Mouse (Mus musculus): ENCODE measurements around the gene Slc25a36. TPM values are rescaled to one million over a fixed set of nuclear protein-coding genes. Genes with fewer than 3 reads are reported as not detected.

Slc25a36 gene
- total RNA-seq (2021), result 10 to 100 TPM; 69.6 to 76.5 TPM

DNA sequence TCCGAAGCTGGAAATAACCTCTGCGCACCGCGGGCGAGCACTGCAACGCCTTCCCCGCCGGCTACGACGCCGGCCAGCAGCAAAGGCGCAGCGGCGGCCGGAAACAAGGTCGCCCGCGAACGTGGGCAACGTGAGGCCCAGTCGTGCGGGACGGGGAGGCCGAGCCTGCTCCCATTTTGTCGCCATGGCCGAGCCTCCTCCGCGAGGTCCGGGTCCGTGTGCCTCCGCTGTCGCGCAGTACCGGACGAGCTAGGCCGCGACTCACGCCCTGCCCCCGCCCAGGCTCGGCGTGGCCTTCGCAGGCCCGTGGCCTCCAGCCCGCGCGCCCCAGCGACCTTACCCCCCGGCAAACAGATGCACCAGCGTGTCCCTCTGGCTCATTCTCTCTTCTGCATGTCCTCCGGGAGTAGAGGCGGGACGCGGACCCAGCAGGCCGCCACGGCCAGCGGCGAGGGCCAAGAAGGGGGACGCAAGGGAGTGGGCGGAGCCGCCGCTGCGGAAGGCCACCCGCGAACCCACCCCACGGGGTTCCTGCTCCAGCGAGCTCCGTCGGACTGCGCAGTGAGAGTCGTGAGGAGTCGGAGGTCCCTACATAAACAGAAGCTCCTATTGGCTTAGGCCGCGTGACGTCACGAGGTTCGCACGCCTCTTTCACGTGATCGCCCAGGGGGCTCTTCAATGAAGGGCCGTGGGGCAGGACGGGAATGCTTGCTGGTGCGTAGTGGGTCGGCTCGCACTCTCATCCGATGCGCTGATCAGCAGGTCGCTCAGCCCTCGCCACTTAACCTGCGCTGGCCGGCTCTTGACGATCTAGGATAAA is at the start of gene Slc25a36:
Gene Slc25a36, minus strand, starts transcription at position 587 of the 820 bp plus-strand sequence.
- DNase-seq, result peak; percentile 96 to 97

DNA sequence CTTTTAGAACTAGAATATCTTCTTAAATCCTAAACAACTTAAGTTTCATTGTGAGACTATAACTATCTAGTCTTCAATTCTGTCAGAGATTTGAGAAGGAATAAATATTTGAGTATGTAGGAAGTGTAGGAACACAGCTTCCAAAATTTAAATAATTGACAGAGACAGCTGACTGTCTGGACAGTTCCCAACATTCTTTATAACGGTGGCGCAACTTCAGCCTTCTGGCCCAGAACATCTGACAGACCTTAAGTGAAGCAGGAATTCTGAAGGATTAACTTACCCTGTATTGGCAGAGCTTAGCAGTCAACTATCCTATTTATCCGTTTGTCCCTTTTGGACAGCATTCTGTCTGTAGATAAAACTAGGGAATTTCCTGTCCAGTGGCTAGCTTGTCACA is 47.5 kb upstream of the Slc25a36 start:
- DNase-seq, result no peak

DNA sequence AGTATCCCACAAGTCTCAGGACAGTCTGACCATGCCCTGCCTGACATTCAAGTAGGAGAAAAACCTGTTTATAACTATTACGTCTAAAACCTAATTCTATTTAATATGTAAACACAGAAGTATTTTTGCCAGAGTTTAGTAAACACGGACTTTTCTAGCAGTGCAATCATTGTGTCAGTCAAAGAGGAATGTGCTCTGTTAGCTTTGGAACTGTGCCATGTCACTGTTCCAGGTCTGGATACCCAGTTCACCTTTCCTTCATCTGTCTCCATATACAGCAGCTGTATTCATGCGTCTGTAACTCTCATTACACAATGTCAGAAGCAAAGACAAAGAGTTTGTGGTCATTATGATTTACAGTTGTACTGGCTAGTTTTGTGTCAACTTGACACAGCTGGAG is 45.0 kb upstream of the Slc25a36 start:
- no peak for DNase-seq

DNA sequence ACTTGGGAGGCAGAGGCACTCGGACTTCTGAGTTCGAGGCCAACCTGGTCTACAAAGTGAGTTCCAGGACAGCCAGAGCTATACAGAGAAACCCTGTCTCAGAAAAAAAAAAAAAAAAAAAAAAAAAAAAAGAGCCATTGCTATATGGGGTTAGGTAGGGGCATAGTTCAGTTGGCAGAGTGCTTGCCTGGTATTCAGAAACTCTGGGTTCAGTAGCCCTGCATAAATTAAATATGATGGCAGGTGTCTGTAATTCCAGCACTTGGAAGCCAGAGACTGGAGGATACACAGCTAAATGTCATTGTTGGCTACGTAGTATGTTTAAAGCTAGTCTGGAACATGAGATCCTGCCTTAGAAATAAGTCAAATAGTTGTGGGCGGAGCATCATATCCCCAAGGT is 44.0 kb upstream of the Slc25a36 start:
- DNase-seq, result no peak

DNA sequence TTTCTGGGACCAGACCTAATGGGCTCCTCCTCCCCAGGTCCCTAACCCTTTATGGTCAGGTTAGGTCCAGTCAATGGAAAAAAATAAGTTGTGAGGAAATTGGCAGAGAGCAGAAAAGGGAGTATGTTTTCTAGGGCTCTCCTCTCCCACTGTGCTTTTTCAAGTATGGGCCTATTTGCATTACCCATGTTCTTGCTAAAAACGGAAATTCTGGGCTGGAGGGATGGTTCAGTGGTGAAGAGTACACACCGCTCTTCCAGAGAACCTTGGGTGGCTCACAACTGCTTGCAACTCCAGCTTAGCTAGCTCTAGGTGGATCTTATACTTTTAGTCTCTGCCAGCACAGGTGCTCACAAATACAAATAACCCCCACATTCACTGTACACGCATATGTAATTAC is 42.0 kb upstream of the Slc25a36 start:
- DNase-seq, result no peak

DNA sequence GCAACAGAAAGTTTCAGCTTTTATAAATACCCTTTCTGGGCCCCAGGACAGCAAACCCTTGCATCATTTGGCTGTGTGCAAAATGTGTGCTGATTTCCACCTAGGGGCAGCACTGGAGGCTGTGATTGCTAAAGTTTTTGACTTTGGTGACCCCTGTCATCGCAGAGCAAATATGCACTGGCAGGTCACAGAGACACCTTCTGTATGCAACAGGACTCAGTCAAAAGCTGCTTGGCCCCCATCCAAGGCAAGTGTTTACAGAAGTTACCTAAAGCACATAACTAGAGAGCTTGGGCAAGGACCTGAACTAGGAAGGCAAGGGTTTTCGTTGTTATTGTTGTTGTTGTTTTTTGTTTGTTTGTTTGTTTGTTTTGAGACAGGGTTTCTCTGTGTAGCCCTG is 36.3 kb upstream of the Slc25a36 start:
- no peak for DNase-seq

DNA sequence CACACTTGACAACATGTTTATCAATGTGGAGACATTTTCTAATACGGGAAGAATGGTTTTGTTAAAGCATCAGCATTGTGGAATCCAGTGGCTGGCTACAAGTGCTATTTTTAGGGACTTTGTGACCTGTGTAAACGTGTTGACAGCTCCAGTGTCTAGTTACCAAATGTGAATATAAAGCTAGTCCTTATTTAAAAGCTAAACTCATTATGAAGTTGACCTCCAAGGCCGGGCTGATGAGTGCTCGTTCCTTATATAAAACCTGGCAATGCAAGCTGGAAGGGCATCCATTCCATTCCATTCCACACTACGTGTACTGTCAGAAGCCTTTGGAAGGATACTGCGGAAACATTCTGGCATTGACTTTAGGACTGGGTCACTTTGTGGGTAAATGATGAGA is 34.4 kb upstream of the Slc25a36 start:
- DNase-seq, result no peak

DNA sequence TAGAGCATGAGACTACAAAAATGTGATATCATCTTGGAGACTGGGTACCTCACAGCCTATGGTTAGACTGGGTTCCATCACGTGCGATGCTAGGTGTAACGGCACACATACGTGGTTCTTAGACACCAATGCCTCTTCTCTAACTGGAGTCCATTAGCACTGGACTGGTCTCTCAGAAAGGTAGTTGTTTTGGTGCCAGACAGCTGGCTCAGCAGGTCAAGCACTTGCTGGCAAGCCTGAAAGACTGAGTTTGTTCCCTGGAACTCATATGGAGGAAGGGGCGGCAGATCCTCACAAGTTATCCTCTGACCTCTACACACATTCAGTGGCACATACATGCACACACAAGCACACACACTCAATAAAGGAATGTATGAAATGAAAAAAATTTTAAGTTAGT is 32.5 kb upstream of the Slc25a36 start:
- DNase-seq, result no peak

DNA sequence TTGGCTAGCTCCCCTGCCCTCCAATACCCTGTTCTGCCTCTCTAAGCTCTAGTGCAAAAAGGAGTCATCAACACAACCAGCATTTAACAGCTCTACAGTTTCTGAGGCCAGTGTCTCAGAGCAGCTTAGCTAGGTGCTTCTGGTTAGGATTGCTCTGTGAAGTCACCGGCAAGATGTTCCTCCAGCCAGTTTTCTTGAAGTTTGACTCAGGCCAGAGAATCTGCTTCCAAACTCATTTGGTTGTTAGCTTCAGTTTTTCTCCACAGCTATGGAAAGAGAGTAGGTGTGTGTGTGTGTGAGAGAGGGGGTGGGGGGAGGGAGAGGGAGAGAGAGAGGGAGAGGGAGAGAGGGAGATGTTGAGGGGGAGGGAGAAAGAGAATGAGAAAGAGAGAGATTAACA is 31.6 kb upstream of the Slc25a36 start:
- no peak for DNase-seq

DNA sequence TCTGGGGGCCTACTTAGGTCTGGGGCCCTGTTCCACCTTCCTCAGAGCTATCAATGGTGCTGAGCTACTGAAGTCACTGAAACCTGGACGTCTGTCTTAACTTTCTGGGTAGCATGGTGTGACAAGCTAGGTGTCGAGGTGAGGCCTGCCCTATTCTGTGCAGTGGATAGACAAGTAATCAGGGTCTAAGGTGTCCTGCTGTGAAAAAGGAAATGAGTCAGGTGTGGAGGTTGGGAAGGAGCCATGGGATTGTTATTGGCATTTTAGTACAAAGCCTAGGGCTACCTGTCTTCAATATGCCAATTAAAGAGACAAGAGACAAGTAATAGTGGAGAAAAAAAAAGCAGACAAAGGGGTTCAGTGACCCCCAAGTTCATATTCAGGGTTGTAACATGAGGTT is 30.8 kb upstream of the Slc25a36 start:
- no peak for DNase-seq

DNA sequence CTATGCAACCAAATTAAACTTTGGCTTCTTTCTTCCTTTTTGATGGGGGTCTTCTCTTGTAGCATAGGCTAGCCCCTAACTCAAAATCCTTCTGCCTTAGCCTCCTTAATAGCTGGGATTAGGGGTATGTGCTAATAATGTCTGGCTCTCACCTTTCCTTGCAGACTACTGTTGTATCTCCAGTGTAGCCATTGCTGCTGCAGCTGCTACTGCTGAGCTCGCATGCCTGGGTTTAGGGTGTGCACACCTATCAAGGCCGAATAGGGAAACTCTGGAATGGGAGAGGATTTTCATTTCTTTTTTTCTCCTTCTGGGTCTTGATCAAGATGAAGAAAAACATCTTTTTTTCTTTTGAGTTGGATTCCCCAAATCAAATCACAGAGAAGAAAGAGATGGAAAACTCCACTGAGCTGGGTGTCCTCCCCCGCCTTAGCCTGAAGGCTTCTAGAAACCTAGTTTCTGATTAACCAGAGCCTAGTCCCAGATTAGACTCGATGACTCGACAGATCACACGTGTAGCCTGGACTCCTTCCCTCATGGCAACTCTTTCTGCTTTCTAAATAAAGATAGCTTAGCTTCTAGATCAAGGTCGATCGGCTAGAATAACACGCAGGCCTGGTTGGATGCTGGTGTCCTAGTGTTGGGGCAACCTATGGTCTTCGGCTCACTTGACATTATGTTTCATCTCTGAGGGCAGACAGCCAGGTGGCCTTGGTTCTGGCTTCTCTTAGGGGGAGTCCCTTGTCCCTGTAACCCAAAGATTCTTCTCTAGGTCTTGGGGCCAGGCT is 29.4 kb upstream of the Slc25a36 start:
- no peak for DNase-seq

DNA sequence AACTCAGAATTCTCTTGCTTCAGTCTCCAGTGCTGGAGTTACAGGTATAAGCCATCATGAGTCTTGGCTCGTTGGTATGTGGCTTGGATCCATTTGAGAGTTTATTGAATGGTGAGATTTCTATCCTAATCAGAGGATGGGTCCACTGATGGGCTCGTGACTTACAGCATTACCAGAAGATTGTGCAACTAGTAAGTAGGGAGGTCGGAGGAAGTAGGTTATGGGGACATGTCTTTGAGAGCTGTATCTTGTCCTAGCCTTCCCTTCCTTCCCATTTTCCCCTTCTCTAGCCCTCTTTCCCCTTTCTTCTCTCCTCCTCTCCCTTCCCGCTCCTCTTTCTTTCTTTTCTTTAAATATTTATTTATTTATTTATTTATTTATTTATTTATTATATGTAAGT is 26.7 kb upstream of the Slc25a36 start:
- no peak for DNase-seq

DNA sequence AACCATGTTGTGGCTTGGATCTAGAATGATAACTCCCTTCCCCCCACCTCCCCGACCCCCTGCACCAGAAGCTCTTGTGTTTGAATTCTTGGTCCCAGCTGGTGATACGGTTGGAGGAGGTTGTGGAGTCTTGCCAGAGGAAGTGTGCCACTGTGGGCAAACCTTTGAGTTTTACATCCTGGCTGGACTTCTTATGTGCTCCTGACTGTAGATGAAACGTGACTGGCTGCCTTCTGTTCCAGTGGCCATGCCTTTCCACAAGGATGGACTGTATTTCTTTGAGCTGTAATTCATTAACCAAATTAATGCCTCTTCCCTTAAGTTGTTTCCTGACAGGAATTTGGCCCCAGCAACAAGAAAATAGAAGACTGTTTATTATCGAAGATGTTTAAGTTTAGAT is 26.2 kb upstream of the Slc25a36 start:
- DNase-seq, result no peak

DNA sequence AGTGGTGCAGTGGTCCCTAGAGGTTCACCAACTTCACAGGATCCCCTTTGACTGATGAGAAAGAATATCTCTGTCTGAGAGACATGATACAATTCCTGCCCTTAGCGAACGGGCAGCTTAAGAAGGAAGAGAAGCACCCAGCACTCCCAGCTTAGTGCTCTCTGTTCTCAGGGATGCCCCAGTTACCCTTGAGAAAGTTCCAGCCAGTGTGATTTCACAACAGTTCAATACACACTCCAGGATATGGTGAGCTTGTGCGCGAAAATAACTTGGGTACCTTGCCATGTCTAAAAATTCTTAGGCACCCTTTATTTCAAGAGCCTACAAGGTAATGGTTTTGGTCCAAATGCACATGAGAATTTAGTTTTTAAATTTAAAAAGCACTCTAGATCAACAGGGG is 24.9 kb upstream of the Slc25a36 start:
- no peak for DNase-seq

DNA sequence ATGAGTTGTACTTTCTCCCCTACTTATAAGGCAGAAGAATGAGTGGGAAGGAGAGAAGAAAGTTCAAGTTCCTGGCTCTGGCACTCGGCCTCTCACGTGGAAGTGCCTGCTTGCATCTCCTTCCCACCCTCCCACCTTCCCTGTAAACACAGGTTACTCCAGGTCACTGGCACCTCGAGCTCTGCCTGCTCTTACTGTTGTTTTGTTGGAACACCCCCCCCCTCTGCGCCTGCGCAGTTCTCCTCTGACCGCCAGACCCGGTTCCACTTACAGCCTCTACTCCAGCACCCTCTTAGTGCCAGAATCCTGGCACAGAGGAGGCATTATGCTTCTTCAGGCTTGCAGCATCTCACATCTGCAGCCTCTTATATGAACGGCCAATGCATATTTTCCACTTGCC is 22.2 kb upstream of the Slc25a36 start:
- no peak for DNase-seq

DNA sequence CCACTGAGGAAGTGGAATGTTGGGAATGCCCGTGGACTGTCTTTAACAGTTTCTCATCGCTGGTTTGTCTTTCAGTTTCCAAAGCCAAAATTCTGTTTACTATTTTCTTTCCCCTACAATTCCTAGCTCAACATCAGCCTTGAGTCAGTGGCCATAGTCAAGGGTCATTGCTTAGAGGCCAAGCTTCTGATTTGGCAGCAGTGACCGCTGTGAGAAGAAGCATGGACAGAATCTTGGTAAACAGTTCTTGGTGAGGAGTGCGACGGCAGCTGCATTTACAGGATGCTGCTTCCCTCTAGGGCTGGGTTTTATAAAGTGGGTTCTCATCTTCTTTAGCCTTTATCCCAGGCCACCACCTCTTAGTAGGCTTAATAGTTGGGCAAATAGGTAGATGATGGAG is 19.0 kb upstream of the Slc25a36 start:
- no peak for DNase-seq

DNA sequence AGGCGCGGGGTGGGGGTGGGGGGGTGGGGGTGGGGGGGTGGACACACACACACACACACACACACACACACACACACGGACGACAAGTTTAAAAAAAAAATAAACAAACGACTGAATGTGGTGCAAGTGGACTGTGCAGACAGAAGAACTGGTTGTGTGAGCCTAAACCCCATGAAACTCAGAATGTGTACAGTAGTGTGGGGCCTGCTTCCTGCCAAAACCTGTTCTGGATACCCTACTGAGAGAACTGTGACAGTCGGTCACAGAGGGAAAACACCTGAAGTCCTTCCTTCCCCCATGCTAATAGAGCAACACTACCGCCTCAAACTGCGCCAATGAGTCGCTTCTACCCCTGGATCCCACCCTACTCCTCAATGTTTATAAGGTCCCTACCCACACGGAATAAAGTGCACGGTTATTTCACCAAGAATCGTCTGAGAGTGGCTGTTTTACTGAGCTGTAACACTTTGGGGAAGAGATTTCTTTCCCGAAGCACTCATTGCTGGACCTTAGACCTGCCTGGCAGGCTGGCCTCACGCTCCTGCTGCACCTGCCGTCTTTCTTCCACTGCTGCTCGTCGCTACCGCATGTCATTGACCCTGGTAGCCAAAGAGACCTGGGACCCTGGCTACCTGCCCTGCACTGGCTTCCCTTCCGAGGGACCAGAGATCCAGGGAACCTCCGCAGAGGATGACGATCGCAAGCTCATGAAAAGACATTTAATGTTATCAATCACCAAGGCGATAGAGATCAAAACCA is 13.2 kb upstream of the Slc25a36 start:
- DNase-seq, result no peak

DNA sequence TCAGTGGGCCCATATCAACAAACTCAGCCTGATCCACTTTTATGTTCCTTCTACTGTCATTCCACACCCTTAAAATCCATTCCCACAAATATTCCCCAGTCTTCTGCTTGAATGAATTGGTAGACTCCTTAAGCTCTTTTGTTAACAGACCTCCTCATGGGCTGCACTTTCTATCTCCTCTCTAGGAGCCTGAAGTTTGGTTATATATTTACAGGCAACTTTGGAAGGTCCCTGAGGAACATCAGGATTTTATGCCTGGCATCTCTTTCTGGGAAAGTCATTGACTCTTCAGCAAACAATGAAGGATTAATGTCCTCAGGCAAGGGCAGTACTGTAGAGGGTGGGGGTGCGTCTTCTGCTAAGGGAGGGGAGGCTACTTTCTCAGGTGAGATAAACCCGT is 10.5 kb upstream of the Slc25a36 start:
- DNase-seq, result no peak

DNA sequence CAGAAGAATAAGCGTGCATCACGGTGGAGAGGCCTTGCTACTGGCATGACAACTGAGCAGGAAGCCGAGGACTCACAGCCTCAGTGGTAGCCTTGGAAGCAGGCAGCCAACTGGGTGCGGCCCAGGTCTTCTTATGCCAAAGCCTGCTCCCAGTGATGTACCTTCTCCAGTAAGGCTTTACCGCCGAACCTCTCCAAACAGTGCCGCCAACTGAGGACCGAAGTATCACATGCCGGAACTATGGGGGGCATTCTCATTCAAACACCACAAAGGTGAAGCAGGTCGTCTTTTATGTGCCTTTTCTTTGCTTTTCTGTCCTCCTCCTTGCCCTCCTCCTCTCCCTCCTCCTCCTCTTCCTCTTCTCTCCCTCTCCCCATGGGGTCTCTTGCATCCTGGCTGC is 3.3 kb upstream of the Slc25a36 start:
- no peak for DNase-seq

DNA sequence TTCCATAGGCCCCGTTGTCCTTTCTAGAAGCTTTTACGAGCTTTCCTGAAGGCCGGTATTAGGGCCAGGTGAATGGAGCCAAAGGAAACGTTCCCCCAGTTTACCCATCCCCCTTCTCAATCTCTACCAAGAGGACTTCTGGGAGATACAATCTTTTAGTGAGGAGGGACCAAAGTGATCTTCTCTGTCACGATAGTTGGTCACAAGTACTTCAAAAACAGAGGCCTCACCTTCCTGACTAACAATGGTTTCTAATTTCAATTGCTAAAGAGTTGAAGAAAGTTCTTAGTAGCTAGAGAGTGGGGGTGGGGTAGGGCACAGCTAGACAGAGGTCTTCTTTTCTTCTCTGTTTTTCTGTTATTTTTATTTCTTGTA is 2.6 kb upstream of the Slc25a36 start:
- DNase-seq, result no peak

DNA sequence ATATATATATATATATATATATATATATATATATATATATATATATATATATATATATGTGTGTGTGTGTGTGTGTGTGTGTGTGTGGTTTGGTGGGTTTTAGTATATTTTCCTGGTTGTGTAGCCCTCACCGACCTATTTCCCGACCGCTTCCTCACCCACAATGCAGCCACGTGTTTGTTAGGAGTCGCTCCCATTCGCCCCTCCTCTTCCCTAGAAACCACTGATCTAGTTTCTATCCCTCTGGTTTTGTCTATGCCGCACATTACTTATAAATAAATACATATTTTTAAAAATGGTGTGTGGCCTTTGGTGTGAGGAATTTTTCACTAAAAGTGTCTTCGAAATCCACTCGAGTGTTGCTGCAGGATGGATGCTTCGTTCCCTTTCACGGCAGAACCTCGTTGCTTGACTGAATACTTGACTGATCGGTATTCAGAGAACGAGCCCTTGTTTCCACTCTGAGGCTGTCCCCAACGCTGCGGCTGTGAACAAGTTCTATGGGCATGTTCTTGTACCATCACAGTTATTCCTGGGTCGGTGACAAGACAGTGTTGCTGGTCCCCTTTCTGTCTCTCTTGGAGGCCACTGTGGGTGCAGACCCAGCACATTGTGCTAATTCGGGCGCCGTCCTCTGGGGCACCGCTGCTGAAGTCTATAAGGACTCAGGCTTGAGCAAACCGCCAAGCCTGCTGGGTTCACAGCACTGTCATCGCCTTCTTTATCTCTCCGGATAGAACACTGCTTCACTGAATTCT is 2.0 kb upstream of the Slc25a36 start:
- DNase-seq, result no peak

DNA sequence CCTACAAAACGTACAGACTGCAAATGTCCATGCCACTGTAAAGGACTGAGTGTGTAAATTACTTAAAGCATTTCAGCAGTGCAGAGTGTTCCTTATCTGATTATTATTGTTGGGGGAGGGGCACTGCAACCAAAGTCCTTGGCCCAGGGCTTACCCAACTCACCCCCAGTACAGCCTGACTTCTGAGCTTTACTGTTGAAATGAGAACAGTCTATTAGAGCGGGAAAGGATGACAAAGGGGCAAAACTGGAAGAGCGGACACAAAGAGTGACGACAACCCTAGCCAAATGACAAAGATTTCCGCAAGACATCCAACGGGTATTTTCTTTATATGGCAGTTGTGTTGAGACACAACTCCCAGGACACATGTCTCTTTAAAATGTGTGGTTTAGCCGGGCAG is 1.3 kb upstream of the Slc25a36 start:
- no peak for DNase-seq

DNA sequence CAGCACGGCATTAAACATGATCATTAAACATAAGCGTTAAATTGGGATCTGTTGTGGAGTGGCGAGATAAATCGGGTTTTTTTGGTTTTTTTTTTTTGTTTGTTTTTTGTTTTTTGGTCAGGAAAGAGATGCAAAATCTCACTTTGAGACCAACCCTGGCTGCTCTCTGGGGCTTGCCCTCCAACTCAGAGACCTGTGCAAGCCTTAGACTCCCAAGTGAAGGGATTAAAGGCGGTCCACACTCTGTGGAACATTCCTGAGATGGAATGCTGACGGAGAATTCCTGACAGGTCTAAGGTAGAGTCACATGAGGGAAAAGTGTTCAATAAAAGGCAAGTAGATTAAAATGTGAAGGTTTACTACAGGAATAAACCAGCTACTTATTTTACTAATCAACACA is 549 bp upstream of the Slc25a36 start:
- DNase-seq, result no peak
